Mouse (Mus musculus) MEL (cell line): ENCODE measurements around the gene Ildr1. TPM values are rescaled to one million over a fixed set of nuclear protein-coding genes. Genes with fewer than 3 reads are reported as not detected.

ENCODE experiments used
- DNase-seq: peaks from one replicate; pipeline ENCODE4 v3.0.0; 2011; ENCODE audit warnings: low read depth, low spot score
- H3K27ac ChIP-seq: 2 replicates; pipeline ENCODE4 v1.5.1; 2012; ENCODE audit warnings: low read depth, mild to moderate bottlenecking, control low read depth, low read length, moderate library complexity; ENCODE audit not compliant: control insufficient read depth
- H3K27me3 ChIP-seq, 2 experiments: fragments of 150-350 bp in 1 of 2; sonication (generic) in 1 of 2; 2 replicates each; pipeline ENCODE4 v1.6.1; 2012; ENCODE audit warnings: low read length in 2 of 2, mild to moderate bottlenecking in 2 of 2, improper control_type of control experiment in 1 of 2, moderate library complexity in 1 of 2; ENCODE audit not compliant: insufficient read depth in 2 of 2, control insufficient read depth in 1 of 2
- H3K36me3 ChIP-seq, 2 experiments: 2 replicates each; pipeline ENCODE4 v1.6.1; 2012 to 2014; ENCODE audit warnings: low read length in 2 of 2, improper control_type of control experiment in 1 of 2, inconsistent platforms in 1 of 2, mild to moderate bottlenecking in 1 of 2; ENCODE audit not compliant: insufficient read depth in 2 of 2, control insufficient read depth in 1 of 2
- H3K4me1 ChIP-seq, 2 experiments: fragments of 150-350 bp in 1 of 2; sonication (generic) in 1 of 2; 2 replicates each; pipeline ENCODE4 v1.6.1; 2012; ENCODE audit warnings: low read length in 2 of 2, improper control_type of control experiment in 1 of 2, mild to moderate bottlenecking in 1 of 2; ENCODE audit not compliant: insufficient read depth in 2 of 2, control insufficient read depth in 1 of 2
- H3K4me3 ChIP-seq, 2 experiments: fragments of 150-350 bp in 1 of 2; sonication (generic) in 1 of 2; 2 replicates each; pipeline ENCODE4 v1.5.1; 2012; ENCODE audit warnings: low read depth in 2 of 2, low read length in 2 of 2, mild to moderate bottlenecking in 2 of 2, moderate library complexity in 2 of 2, control low read depth in 1 of 2, improper control_type of control experiment in 1 of 2; ENCODE audit not compliant: control insufficient read depth in 1 of 2, insufficient read depth in 1 of 2
- H3K79me2 ChIP-seq: 2 replicates; pipeline ENCODE4 v1.6.1; 2012; ENCODE audit warnings: mild to moderate bottlenecking, low read length, moderate library complexity; ENCODE audit not compliant: control insufficient read depth, poor library complexity, insufficient read depth
- H3K9ac ChIP-seq: 2 replicates; pipeline ENCODE4 v1.6.1; 2012; ENCODE audit warnings: low read depth, mild to moderate bottlenecking, control low read depth, low read length, moderate library complexity; ENCODE audit not compliant: control insufficient read depth, poor library complexity, severe bottlenecking
- H3K9me3 ChIP-seq: fragments of 150-350 bp; sonication (generic); replicated peaks from 2 replicates; pipeline ENCODE4 v1.6.1; 2012; ENCODE audit warnings: mild to moderate bottlenecking, low read length, improper control_type of control experiment, moderate library complexity; ENCODE audit not compliant: insufficient read depth
- BHLHE40 ChIP-seq: IDR thresholded peaks from 2 replicates; pipeline ENCODE4 v1.6.1; 2012; ENCODE audit warnings: low read depth, mild to moderate bottlenecking, inconsistent platforms, low read length, improper control_type of control experiment, borderline replicate concordance
- CHD1 ChIP-seq: IDR thresholded peaks from 2 replicates; pipeline ENCODE4 v1.6.1; 2012; ENCODE audit warnings: low read depth, mild to moderate bottlenecking, inconsistent platforms, low read length, improper control_type of control experiment
- CTCF ChIP-seq, 3 experiments: IDR thresholded peaks in 2 of 3; conservative IDR thresholded peaks in 1 of 3; 2 replicates each; pipeline ENCODE4 v1.5.1; 2011 to 2012; ENCODE audit warnings: low read length in 3 of 3, low read depth in 2 of 3, mild to moderate bottlenecking in 2 of 3, improper control_type of control experiment in 1 of 3, inconsistent platforms in 1 of 3, mixed read lengths in 1 of 3, moderate library complexity in 1 of 3; ENCODE audit not compliant: control insufficient read depth in 1 of 3, insufficient read depth in 1 of 3, poor library complexity in 1 of 3, severe bottlenecking in 1 of 3
- E2F4 ChIP-seq: IDR thresholded peaks from 2 replicates; pipeline ENCODE4 v1.6.1; 2011; ENCODE audit warnings: low read depth, low read length, improper control_type of control experiment, borderline replicate concordance
- ETS1 ChIP-seq: IDR thresholded peaks from 2 replicates; pipeline ENCODE4 v1.6.1; 2012; ENCODE audit warnings: low read depth, mild to moderate bottlenecking, inconsistent platforms, low read length, improper control_type of control experiment, moderate library complexity
- GABPA ChIP-seq: IDR thresholded peaks from 2 replicates; pipeline ENCODE4 v1.6.1; 2012; ENCODE audit warnings: low read depth, mild to moderate bottlenecking, inconsistent platforms, low read length, improper control_type of control experiment, moderate library complexity
- GATA1 ChIP-seq: IDR thresholded peaks from 2 replicates; pipeline ENCODE4 v1.6.1; 2011; ENCODE audit warnings: low read depth, low read length, improper control_type of control experiment
- MAFK ChIP-seq: IDR thresholded peaks from 2 replicates; pipeline ENCODE4 v1.6.1; 2011; ENCODE audit warnings: low read depth, mild to moderate bottlenecking, low read length, improper control_type of control experiment, borderline replicate concordance
- MEF2A ChIP-seq: IDR thresholded peaks from 2 replicates; pipeline ENCODE4 v1.6.1; 2014; ENCODE audit warnings: low read depth, mild to moderate bottlenecking, inconsistent platforms, low read length, improper control_type of control experiment; ENCODE audit not compliant: poor library complexity, insufficient replicate concordance, severe bottlenecking; ENCODE audit errors: extremely low read depth
- NELFE ChIP-seq: IDR thresholded peaks from 2 replicates; pipeline ENCODE4 v1.6.1; 2011; ENCODE audit warnings: low read depth, low read length, improper control_type of control experiment
- RAD21 ChIP-seq: IDR thresholded peaks from 2 replicates; pipeline ENCODE4 v1.6.1; 2011; ENCODE audit warnings: mild to moderate bottlenecking, low read depth, low read length, improper control_type of control experiment
- RCOR1 ChIP-seq: IDR thresholded peaks from 2 replicates; pipeline ENCODE4 v1.6.1; 2012; ENCODE audit warnings: low read depth, mild to moderate bottlenecking, inconsistent platforms, low read length, improper control_type of control experiment
- SIN3A ChIP-seq: IDR thresholded peaks from 2 replicates; pipeline ENCODE4 v1.6.1; 2012; ENCODE audit warnings: low read length, improper control_type of control experiment, inconsistent platforms
- SMC3 ChIP-seq: IDR thresholded peaks from 2 replicates; pipeline ENCODE4 v1.6.1; 2011; ENCODE audit warnings: low read depth, low read length, improper control_type of control experiment
- TBP ChIP-seq: IDR thresholded peaks from 2 replicates; pipeline ENCODE4 v1.8.0; 2011; ENCODE audit warnings: low read depth, low read length, improper control_type of control experiment
- USF2 ChIP-seq, 2 experiments: IDR thresholded peaks; 2 replicates each; pipeline ENCODE4 v1.6.1; 2011 to 2012; ENCODE audit warnings: improper control_type of control experiment in 2 of 2, low read length in 2 of 2, borderline replicate concordance in 1 of 2, inconsistent platforms in 1 of 2, low read depth in 1 of 2, mild to moderate bottlenecking in 1 of 2; ENCODE audit not compliant: insufficient read depth in 1 of 2
- ZC3H11A ChIP-seq: IDR thresholded peaks from 2 replicates; pipeline ENCODE4 v1.6.1; 2012; ENCODE audit warnings: low read depth, mild to moderate bottlenecking, inconsistent platforms, low read length, improper control_type of control experiment
- ZKSCAN1 ChIP-seq: IDR thresholded peaks from 2 replicates; pipeline ENCODE4 v1.6.1; 2012; ENCODE audit warnings: low read depth, mild to moderate bottlenecking, inconsistent platforms, low read length, improper control_type of control experiment, moderate library complexity
- ZMIZ1 ChIP-seq: IDR thresholded peaks from 2 replicates; pipeline ENCODE4 v1.6.1; 2012; ENCODE audit warnings: low read depth, mild to moderate bottlenecking, inconsistent platforms, low read length, improper control_type of control experiment, moderate library complexity
- ZNF384 ChIP-seq: IDR thresholded peaks from 2 replicates; pipeline ENCODE4 v1.6.1; 2012; ENCODE audit warnings: low read depth, mild to moderate bottlenecking, inconsistent platforms, low read length, improper control_type of control experiment
- polyA plus RNA-seq, 2 experiments: library from polyadenylated mRNA; stranded (reverse) in 1 of 2; unstranded in 1 of 2; fragments of >175 nt in 1 of 2; fragments of >200 nt in 1 of 2; gene quantifications; 2 replicates each; pipeline versions ENCODE4 v1.2.1 to v1.2.4; 2012; ENCODE audit warnings: low replicate concordance in 2 of 2, low read depth in 1 of 2; ENCODE audit not compliant: insufficient read length in 2 of 2, insufficient read depth in 1 of 2, missing spikeins in 1 of 2
- total RNA-seq: library from RNA; depleted of rRNA; stranded (reverse); fragments of 300-350 nt; gene quantifications from 2 replicates; pipeline ENCODE4 v1.2.3, GENCODE M21; 2012

Gene Ildr1
- total and polyA plus RNA-seq, 3 experiments, result not detected

GRCm38 (mm10) chr16:36684325-36684918, 9.4 kb upstream of the Ildr1 start:
- no peak for TF ChIP-seq SMC3
- TF ChIP-seq GATA1, result no peak
- TF ChIP-seq ZKSCAN1, result no peak
- TF ChIP-seq ZMIZ1, result no peak
- no peak for TF ChIP-seq GABPA
- TF ChIP-seq MAFK, result no peak
- TF ChIP-seq TBP, result no peak
- no peak for DNase-seq
- no peaks in the 10 kb centered on the region for H3K27me3 ChIP-seq
- no peak overlapping the region for H3K27ac ChIP-seq
- H3K9ac ChIP-seq, result no peak overlapping the region
- no peaks in the 10 kb centered on the region for H3K4me1 ChIP-seq
- H3K79me2 ChIP-seq, result no peaks in the 10 kb centered on the region
- H3K4me3 ChIP-seq, result no peak overlapping the region
- no peaks in the 10 kb centered on the region for H3K9me3 ChIP-seq
- H3K36me3 ChIP-seq, result no peaks in the 10 kb centered on the region

- Histone ChIP-seq H3K27ac (no peak overlapping the region), H3K9ac (no peak overlapping the region), H3K4me1 (no peaks in the 10 kb centered on the region), H3K36me3 (no peaks in the 10 kb centered on the region), H3K79me2 (no peaks in the 10 kb centered on the region), H3K27me3 (peaks cover 0 to 2% of the 10 kb centered on the region in 2 experiments; a peak in 1 of 4 replicates), H3K9me3 (no peaks in the 10 kb centered on the region), H3K4me3 (no peak overlapping the region)
- TF ChIP-seq CTCF (IDR thresholded peaks at IDR 0.05 in 2 of 3, conservative IDR thresholded peaks at IDR 0.05 in 1 of 3; ENCODE audit: control insufficient read depth in 1 of 3, insufficient read depth in 1 of 3, low read depth in 2 of 3, low read length in 3 of 3, poor library complexity in 1 of 3, severe bottlenecking in 1 of 3) (no peak), ZC3H11A (no peak), E2F4 (no peak), ETS1 (no peak), MAFK (no peak), RCOR1 (no peak), NELFE (no peak), MEF2A (no peak), CHD1 (no peak), USF2 (IDR thresholded peaks at IDR 0.05; ENCODE audit: borderline replicate concordance in 1 of 2, insufficient read depth in 1 of 2, low read depth in 1 of 2, low read length in 2 of 2) (no peak), ZNF384 (no peak), BHLHE40 (no peak), SIN3A (no peak), TBP (no peak), RAD21 (no peak)
- DNase-seq, result no peak
Observed at GRCm38 (mm10) chr16:36688076-36688475, 5.7 kb upstream of the Ildr1 start.
